Mouse (Mus musculus): Measurements from ENCODE around the gene Copz2. TPM values are rescaled to one million over a fixed set of nuclear protein-coding genes. Genes with fewer than 3 reads are reported as not detected.
"Not testable (repeated sequence)": the region's sequence is repeated elsewhere in the genome, so short reads cannot be mapped to it uniquely, and the experiment has no call there.

Gene Copz2
- 19.7 and 20.0 TPM in 2 replicates for polyA plus RNA-seq (2015; fragmentation: Nextera tagmentation; extraction: Ambion mirVana)

GRCm38 (mm10) chr11:96849681-96850467 lies at the start of gene Copz2:
Copz2 (plus strand) TSS chr11:96849870.
- H3K4me3 ChIP-seq (replicated peaks) = peak within 1 kb of the TSS; percentile 63
- peak; percentile 58; the same call in 1 of the 2 replicates for ATAC-seq (ENCODE audit: low read depth)
- 1% methylated on average over 53 of the region's 60 CpGs for WGBS (ENCODE audit: insufficient replicate concordance)
- peak within 1 kb of the TSS; percentile 71 for H3K4me2 ChIP-seq
- no peak for DNase-seq
- H3K27me3 ChIP-seq = peaks cover 28% of the 10 kb centered on the region
- H3K36me3 ChIP-seq = no peaks in the 10 kb centered on the region
- H3K4me1 ChIP-seq (replicated peaks) = peaks cover 15% of the 10 kb centered on the region
- no peaks in the 10 kb centered on the region for H3K9me3 ChIP-seq (replicated peaks)
- H3K27ac ChIP-seq = no peak within 1 kb of the TSS
- peak within 1 kb of the TSS; percentile 61 for H3K9ac ChIP-seq

DNA sequence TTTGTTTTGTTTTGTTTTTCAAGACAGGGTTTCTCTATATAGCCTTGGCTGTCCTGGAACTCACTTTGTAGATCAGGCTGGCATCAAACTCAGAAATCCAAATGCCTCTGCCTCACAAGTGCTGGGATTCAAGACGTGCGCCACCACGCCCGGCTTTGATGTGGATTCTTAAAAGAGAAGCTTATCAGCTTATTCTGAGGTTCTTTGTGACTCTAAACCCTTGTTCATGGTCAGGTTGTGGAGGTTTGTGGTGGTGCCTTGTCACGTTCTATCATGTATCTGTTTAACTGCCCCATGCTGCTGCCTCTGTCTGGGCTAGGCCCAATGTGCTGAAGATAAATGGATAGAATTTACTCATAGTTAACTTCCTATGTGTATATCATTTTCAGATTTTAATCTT lies 44.1 kb upstream of the Copz2 start:
- H3K36me3 ChIP-seq = peaks cover 95% of the 10 kb centered on the region
- no peaks in the 10 kb centered on the region for H3K9me3 ChIP-seq (replicated peaks)
- ATAC-seq (ENCODE audit: low read depth) (no peak), DNase-seq (no peak)
- H3K4me2 ChIP-seq = no peak overlapping the region
- H3K4me1 ChIP-seq (replicated peaks) = no peaks in the 10 kb centered on the region
- no peak overlapping the region for H3K27ac ChIP-seq
- H3K9ac ChIP-seq = no peak overlapping the region
- H3K4me3 ChIP-seq (replicated peaks) = no peak overlapping the region
- no peaks in the 10 kb centered on the region for H3K27me3 ChIP-seq
- 66% methylated on average over 5 of the region's 5 CpGs for WGBS (ENCODE audit: insufficient replicate concordance)

- no peak overlapping the region for H3K27ac ChIP-seq
- ATAC-seq (ENCODE audit: low read depth) (no peak), DNase-seq (no peak)
- no peaks in the 10 kb centered on the region for H3K27me3 ChIP-seq
- 51% methylated on average over 1 of the region's 1 CpGs for WGBS (ENCODE audit: insufficient replicate concordance)
- no peak overlapping the region for H3K4me3 ChIP-seq (replicated peaks)
- H3K9ac ChIP-seq = no peak overlapping the region
- no peak overlapping the region for H3K4me2 ChIP-seq
- no peaks in the 10 kb centered on the region for H3K9me3 ChIP-seq (replicated peaks)
- no peaks in the 10 kb centered on the region for H3K4me1 ChIP-seq (replicated peaks)
- peaks cover 89% of the 10 kb centered on the region for H3K36me3 ChIP-seq
Measured at GRCm38 (mm10) chr11:96808066-96808465, 41.6 kb upstream of the Copz2 start.

- no peak for DNase-seq
- no peaks in the 10 kb centered on the region for H3K4me1 ChIP-seq (replicated peaks)
- no peaks in the 10 kb centered on the region for H3K9me3 ChIP-seq (replicated peaks)
- peaks cover 81% of the 10 kb centered on the region for H3K36me3 ChIP-seq
- H3K9ac ChIP-seq = no peak overlapping the region
- 0 out of 2 replicates have a peak, but pooled peaks have one; percentile 12 for ATAC-seq (ENCODE audit: low read depth)
- no peak overlapping the region for H3K27ac ChIP-seq
- no peak overlapping the region for H3K4me2 ChIP-seq
- WGBS (ENCODE audit: insufficient replicate concordance) = 84% methylated on average over 6 of the region's 6 CpGs
- H3K27me3 ChIP-seq = no peaks in the 10 kb centered on the region
- no peak overlapping the region for H3K4me3 ChIP-seq (replicated peaks)
Measured at GRCm38 (mm10) chr11:96809562-96810235, 40.0 kb upstream of the Copz2 start.

DNA sequence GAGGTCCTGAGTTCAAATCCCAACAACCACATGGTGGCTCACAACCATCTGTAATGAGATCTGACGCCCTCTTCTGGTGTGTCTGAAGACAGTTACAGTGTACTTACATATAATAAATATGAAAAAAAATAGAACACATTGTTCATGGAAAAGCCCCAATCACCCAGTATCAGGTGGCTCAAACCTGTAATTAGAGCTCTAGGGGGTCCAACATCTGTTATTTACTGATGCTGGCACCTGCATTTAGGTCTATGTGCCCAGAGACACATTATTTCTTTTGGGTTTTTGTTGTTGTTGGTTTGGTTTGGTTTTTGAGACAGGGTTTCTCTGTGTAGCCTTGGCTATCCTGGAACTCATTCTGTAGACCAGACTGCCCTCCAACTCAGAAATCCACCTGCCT lies 38.5 kb upstream of the Copz2 start:
- H3K9ac ChIP-seq; DNase-seq; H3K4me3 ChIP-seq (replicated peaks); H3K4me2 ChIP-seq; H3K4me1 ChIP-seq (replicated peaks); H3K27me3 ChIP-seq; H3K9me3 ChIP-seq (replicated peaks); H3K27ac ChIP-seq; ATAC-seq (ENCODE audit: low read depth): not testable (repeated sequence)
- peaks cover 72% of the 10 kb centered on the region for H3K36me3 ChIP-seq
- 70% methylated on average over 1 of the region's 1 CpGs for WGBS (ENCODE audit: insufficient replicate concordance)

DNA sequence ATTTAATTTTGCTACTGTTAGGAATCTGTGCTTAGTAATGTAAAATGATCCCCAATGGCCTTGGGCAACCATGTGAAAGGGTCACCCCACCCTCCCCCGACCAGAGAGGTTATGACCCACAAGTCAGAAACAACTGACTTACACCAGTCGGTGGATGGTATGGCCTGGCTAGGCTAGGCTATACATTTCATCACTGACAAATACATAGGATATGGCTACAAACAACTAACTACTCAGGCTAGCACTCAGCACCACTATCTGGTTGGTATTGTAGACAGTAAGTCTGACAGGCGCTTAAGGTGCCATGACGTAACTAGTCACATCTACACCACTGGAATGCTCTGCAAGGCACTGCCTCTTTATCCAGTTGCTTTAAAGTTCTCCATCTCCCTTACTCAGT lies 36.2 kb upstream of the Copz2 start:
- no peak overlapping the region for H3K9ac ChIP-seq
- 86% methylated on average over 4 of the region's 4 CpGs for WGBS (ENCODE audit: insufficient replicate concordance)
- no peaks in the 10 kb centered on the region for H3K27me3 ChIP-seq
- no peak overlapping the region for H3K27ac ChIP-seq
- peaks cover 77% of the 10 kb centered on the region for H3K36me3 ChIP-seq
- DNase-seq (no peak), ATAC-seq (ENCODE audit: low read depth) (no peak)
- H3K4me3 ChIP-seq (replicated peaks) = no peak overlapping the region
- no peaks in the 10 kb centered on the region for H3K4me1 ChIP-seq (replicated peaks)
- H3K4me2 ChIP-seq = no peak overlapping the region
- H3K9me3 ChIP-seq (replicated peaks) = no peaks in the 10 kb centered on the region

DNA sequence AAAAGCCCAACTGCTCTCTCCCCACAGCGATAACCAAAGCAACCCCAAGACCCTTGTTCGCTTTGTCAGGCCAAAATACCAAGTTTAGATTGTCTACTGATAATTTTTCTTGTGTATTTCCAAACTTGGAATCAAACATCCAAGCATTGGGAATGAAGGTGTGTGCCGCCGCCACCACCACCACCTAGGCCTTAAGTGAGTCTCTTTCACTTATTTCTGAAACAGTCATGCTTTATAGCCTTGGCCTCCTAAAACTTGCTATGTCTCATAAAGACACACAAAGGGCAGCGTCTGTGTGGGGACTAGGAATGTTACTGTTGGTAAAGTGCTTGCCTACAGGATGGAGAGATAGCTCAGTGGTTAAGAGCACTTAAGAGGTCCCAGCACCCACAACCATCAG lies 35.8 kb upstream of the Copz2 start:
- Histone ChIP-seq H3K4me1 (replicated peaks) (no peaks in the 10 kb centered on the region), H3K27ac (no peak overlapping the region), H3K9me3 (replicated peaks) (no peaks in the 10 kb centered on the region), H3K9ac (no peak overlapping the region), H3K4me2 (no peak overlapping the region), H3K4me3 (replicated peaks) (no peak overlapping the region), H3K36me3 (peaks cover 77% of the 10 kb centered on the region), H3K27me3 (no peaks in the 10 kb centered on the region)
- WGBS (ENCODE audit: insufficient replicate concordance) = 87% methylated on average over 5 of the region's 5 CpGs
- ATAC-seq (ENCODE audit: low read depth) = no peak
- no peak for DNase-seq

- Histone ChIP-seq H3K9me3 (replicated peaks) (no peaks in the 10 kb centered on the region), H3K27me3 (no peaks in the 10 kb centered on the region), H3K4me2 (no peak overlapping the region), H3K36me3 (peaks cover 77% of the 10 kb centered on the region), H3K27ac (no peak overlapping the region), H3K9ac (no peak overlapping the region), H3K4me1 (replicated peaks) (no peaks in the 10 kb centered on the region), H3K4me3 (replicated peaks) (no peak overlapping the region)
- 74% methylated on average over 2 of the region's 2 CpGs for WGBS (ENCODE audit: insufficient replicate concordance)
- no peak for DNase-seq
- ATAC-seq (ENCODE audit: low read depth) = no peak
Measured at GRCm38 (mm10) chr11:96814443-96814842, 35.2 kb upstream of the Copz2 start.

DNA sequence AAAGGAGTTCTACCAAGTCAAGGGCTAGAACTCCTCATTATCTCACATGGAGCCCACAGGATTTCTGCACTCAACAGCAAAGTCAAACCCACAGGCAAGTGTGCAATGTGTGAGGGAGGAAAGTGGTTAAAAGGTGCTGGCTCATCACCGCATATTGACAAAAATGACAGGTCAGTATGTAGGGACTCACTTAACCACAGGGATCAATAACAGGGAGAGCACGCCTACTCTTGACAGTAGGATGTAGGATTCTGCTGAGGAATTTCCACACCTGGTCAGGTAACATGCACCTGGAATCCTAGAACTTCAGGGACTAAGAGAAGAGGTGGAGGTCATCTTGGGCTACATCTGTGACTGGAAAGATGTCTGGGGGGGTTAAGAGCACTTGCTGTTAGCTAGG lies 33.8 kb upstream of the Copz2 start:
- Histone ChIP-seq H3K27me3 (no peaks in the 10 kb centered on the region), H3K9ac (no peak overlapping the region), H3K4me2 (no peak overlapping the region), H3K9me3 (replicated peaks) (no peaks in the 10 kb centered on the region), H3K27ac (no peak overlapping the region), H3K36me3 (peaks cover 77% of the 10 kb centered on the region), H3K4me3 (replicated peaks) (no peak overlapping the region), H3K4me1 (replicated peaks) (no peaks in the 10 kb centered on the region)
- ATAC-seq (ENCODE audit: low read depth) = no peak
- WGBS (ENCODE audit: insufficient replicate concordance) = 83% methylated on average over 2 of the region's 2 CpGs
- no peak for DNase-seq

DNA sequence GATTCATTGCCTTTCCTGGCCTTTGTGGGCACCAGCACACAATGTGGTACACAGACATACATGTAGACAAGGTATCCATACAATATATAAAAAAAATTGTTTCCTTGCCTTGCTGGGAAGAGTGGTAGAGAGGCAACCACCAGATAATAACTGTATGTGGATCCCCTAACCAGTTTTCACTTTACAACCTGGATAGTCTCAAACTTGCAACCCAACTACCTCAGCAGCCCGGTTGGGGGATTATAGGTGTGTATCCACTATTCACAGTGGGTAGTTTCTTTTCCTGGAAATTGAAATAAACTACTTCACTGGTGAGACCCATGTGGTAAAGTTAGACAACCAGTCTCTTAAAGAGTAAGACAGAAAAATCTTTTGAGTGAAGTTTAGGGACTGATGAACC lies 33.2 kb upstream of the Copz2 start:
- no peak for ATAC-seq (ENCODE audit: low read depth)
- WGBS (ENCODE audit: insufficient replicate concordance) = 86% methylated on average over 1 of the region's 1 CpGs
- no peak overlapping the region for H3K4me3 ChIP-seq (replicated peaks)
- H3K4me2 ChIP-seq = no peak overlapping the region
- H3K4me1 ChIP-seq (replicated peaks) = no peaks in the 10 kb centered on the region
- no peaks in the 10 kb centered on the region for H3K9me3 ChIP-seq (replicated peaks)
- no peak for DNase-seq
- no peaks in the 10 kb centered on the region for H3K27me3 ChIP-seq
- no peak overlapping the region for H3K9ac ChIP-seq
- H3K36me3 ChIP-seq = peaks cover 77% of the 10 kb centered on the region
- no peak overlapping the region for H3K27ac ChIP-seq

GRCm38 (mm10) chr11:96816979-96817378 lies 32.7 kb upstream of the Copz2 start:
- peaks cover 3% of the 10 kb centered on the region; the same call in 1 of the 2 replicates for H3K4me1 ChIP-seq (replicated peaks)
- H3K4me2 ChIP-seq = no peak overlapping the region
- no peaks in the 10 kb centered on the region for H3K27me3 ChIP-seq
- no peak overlapping the region for H3K4me3 ChIP-seq (replicated peaks)
- ATAC-seq (ENCODE audit: low read depth) (no peak), DNase-seq (no peak)
- 84% methylated on average over 5 of the region's 5 CpGs for WGBS (ENCODE audit: insufficient replicate concordance)
- H3K9me3 ChIP-seq (replicated peaks) = no peaks in the 10 kb centered on the region
- H3K27ac ChIP-seq = no peak overlapping the region
- peaks cover 78% of the 10 kb centered on the region for H3K36me3 ChIP-seq
- H3K9ac ChIP-seq = no peak overlapping the region
